Mouse (Mus musculus) gastrocnemius, adult 18-20 months (tissue): ENCODE results near the gene Tmem132b. TPM values are rescaled to one million over a fixed set of nuclear protein-coding genes. Genes with fewer than 3 reads are reported as not detected.

Source experiments
- DNase-seq: peaks from one replicate; pipeline ENCODE4 v3.0.0; 2021; ENCODE audit warnings: low spot score
- total RNA-seq, 2 experiments: library from RNA; stranded (reverse); gene quantifications; 2 replicates each; pipeline ENCODE4 v1.2.3; 2021

The Tmem132b gene
- total RNA-seq, 2 experiments from 2014 or later: 1.7 to 5.7 TPM

DNA sequence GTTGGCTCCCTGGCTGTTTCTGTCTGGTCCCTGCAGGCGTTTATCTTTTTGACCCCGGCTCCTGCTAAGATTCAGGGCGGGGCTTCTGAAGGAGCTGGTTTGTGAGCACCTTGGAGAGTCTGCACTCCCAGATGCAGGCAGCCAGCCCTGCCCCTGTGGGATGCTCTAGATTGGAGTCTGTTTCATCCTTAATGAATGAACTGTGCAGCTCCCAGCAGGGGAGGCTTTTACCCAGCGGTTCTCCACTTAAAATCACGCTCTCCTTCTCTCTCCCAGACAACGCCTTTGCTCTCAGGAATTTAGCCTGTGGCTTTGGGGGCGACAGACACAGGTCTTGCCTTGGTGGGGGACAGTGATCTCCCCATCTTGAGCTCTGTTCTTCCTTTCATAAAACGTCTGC is 43.3 kb downstream of the Tmem132b start:
- DNase-seq: no peak

DNA sequence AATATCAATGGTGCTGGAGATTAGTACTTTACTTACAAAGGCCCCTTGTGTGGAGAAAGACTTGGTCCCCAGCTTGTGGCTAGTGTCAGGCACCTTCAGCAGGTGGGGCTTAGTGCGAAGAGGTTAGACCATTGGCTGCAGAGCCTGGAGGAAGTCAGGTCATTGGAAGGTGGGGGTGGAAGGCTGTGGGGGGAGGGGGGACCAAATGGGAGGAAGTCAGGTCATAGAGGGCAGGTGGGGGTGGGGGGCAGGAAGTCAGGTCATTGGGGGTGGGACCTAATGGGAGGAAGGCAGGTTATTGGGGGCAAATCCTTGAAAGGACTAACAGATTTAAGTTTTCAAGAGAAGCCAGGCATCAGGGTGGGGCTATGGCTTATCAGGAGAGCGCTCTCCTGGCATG is 44.3 kb downstream of the Tmem132b start:
- no peak for DNase-seq

DNA sequence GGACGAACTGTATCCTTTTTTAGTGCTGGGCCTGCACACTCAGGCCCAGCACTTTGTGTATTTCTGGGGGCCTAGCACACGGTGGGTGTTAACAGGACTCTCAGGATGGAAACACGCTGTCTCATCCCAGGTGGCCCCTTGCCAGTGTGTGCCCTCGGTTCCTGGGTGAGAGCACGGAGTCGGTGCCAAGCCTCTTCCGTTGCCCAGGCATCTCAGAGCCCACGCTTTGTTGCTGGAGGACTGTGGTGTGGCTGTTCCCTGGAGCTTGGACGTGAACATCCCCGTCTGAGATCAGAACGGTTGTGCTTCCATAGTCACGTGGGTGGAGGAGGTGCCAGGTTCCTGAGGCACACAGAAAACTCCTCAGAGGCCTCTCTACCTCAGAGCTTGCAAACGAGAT is 47.1 kb downstream of the Tmem132b start:
- no peak for DNase-seq

DNA sequence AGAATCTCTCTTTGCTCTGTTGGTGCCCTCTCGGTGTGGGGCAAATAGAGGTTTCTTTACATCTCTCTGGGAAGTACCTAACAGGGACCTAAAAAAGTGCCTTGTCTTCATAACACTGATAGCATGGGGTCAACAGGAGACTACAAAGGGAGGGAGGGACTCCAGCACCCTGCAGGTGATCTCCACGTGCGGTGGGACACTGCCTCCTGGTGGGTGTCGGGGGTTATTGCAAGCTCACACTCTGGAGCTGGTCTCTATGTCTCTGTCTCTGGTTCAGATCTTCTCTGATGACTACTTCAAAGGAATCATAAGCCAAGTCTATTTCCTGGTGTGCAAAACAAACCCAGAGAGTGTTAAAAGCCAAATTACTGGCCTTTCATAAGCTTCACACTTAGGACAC is 47.6 kb downstream of the Tmem132b start:
- DNase-seq: peak; percentile 27

DNA sequence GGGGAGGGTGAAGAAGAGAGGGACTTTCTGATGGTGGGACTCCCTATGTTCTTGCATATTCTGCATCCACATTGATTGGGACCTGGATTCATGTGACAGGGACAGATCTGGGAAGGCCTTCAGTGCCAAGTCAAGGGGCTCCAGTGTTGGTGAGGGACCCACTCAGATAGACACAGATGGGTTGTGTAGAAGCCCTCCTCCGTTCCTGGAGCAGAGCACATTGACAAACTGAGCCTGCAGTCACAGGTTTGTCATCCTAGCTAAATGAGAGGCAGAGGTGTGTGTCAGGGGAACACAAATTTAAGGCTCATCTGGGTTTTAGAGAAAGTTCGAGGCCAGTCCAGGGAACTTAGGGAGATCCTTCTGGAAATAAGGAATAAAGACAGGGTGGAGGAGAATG is 51.7 kb downstream of the Tmem132b start:
- no peak for DNase-seq

DNA sequence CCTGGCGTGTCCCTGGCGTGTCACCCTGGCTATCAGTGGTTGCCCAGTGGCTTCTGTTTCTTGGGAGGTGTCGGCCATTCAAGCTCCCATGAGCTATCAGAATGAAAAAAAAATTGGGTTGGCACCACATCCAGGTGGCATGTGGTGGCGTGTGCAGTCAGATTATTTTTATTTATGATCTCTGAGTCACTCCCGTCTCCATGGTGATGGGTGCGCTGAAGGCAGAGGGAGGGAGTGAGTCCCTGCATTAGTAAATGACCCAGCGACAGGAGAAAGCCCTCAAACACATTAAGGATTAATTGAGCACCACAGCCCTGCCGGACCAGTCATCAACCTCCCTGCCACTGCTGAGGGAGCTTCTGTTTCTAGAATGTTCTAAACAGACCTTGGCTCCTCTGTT is 52.3 kb downstream of the Tmem132b start:
- DNase-seq: no peak

DNA sequence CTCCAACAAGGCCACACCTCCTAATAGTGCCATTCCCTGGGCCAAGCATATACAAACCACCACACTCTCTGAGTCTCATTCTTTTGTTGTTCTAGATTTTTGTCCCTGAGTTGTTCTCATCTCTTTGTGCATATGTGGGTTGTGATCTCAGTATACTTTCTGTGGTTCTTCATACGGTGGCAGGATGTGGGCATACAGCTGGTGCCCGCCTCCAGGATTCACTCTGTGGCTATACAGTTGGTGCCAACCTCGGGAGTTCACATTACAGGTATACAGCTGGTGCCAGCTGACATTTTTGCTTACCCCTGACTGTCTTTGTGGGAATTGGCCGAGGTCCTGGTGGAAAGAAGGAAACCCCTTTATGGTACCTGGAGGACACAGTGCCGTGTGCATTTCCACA is 53.6 kb downstream of the Tmem132b start:
- DNase-seq: no peak

DNA sequence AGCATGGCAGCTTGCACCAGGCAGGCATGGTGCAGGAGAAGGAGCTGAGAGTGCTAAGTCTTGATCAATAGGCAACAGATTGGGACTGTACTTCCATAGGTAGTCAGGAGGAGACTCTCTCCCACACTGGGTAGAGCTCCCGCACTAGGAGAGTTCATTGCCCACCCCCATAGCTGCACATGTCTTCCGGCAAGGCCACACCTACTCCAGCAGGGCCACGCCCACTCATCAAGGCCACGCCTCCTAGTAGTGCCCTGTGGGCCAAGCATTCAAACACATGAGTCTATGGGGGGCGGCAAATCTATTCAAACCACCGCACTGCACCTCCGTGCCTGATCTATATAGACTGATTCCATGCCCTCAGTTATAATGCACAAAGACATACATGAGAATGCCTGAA is 56.6 kb downstream of the Tmem132b start:
- no peak for DNase-seq

DNA sequence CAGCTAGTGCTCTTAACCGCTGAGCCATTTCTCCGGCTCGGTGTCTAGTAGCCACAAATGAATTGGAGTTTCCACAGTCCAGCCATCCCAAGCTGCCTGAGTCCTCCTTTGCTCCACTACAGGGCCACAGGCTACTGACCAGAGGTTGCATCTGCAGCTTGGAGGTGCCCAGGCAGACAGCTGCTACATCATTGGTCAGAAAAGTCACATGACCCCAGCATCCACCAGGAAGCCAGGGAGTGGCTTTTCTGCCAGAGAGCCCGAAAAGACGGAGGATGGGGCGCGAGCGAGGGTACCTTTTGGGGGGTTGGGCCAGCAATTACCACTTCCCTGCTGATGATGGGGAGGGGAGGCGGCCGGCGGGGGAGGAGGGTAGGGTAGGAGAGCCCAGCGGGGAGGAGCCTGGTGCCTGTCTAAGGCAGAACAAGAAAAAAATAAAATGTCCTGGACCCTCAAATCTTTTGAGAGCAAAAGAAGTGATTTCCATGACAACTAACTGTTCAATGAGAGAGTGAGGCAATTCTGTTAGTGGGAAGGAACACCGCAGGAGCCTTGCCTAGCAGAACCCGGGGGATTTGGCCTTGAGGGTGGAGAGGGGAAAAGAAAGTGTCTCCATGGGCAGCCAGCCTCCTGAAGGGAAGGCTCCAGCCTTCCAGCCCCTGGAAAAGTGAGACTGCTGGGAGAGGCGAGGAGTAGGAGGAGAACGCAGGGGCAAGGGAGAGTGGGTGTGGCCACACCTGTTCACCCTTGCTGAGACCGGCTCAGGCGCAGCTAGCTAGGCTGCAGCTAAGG is 57.5 kb downstream of the Tmem132b start:
- DNase-seq: peak; percentile 14

DNA sequence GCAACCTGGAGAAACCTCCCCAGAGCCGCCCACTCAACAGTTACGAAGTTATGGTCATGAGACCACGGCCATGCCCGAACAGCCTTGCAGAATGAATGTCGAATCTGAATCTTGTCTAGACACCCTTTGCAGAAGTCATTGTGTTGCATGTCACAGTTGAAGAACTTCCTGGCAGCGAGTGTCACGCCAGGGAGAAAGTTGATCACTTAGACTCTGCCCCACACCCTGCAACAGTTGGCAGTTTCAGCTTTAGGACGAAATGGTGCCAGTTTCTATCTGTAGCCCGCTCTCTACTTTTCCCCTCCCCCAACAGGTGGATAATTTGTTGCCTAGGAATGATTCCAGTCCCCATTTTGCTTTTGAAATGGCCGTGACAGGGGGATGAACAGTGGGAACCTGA is 66.5 kb downstream of the Tmem132b start:
- DNase-seq: no peak

DNA sequence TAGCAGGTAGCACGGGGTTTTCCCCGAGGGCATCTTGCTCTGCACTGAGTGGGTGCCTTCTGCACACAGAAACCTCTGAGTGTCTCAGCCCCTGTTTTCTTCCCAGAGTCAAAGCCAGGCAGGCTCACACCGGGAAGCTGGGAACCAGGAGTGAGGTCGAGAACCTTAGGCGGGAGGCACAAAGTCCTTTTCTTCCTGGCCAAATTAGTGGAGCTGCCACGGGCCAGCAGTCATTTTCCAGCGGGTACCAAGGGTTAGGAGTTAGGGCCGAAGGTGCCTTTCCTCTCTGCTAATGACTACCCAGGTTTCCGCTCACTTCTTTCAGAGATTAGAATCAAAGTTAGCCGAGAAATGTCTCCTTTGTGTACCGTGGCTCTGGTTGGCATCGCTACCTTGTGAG is 75.6 kb downstream of the Tmem132b start:
- no peak for DNase-seq

DNA sequence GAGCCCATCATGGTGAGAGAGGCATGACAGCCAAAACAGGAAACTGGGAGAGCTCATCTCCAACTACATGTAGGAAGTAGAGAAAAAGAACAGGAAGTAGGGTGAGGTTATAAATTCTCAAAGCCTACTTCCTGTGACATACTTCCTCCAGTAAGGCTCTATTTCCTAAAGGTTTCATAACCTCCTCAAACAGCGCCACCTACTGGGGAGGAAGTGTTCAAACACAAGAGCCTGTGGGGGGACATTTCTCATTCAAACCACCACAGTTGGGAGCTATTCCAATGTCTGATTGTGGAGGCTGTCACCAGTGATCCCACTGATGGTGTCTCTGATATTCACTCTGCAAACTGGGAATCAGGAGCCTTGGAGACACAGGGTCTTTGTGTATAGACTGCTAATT is 78.4 kb downstream of the Tmem132b start:
- no peak for DNase-seq

DNA sequence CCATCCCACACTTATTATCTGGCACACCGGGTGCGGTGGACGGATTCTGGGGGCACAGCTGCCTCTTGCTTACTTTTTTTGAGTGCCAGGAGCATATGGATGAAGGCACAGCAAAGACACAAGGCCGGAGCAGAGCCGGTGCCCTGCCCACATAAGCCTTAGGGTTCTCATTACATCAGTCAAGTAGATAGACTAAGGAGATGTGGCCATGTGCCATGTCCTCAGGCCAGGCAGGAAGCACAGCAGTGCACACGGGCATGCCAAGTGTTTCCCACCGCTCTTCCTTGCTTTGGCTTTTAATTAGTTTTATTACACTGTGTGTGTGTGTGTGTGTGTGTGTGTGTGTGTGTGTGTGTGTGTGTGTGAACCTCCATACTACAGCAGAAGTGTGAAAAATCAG is 80.9 kb downstream of the Tmem132b start:
- DNase-seq: no peak

DNA sequence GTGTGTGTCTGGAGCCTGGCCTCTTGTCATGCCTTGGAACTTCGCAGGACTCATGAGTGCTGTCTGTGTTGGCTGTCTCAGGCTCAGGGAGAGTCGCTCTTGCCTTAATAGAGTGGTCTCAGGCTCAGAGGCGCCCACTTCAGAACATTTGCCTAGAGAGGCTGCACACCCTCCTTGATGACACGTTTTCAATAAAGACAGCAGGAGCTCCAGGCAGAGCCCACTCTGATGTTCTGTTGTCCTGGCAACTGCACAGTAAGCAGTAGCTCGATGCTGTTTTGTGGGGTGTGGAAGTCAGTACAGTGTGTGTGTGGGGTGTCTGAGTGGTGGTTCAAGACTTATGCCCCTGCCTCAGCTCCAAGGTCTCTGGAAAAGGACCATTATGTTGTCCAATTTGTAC is 81.6 kb downstream of the Tmem132b start:
- no peak for DNase-seq

DNA sequence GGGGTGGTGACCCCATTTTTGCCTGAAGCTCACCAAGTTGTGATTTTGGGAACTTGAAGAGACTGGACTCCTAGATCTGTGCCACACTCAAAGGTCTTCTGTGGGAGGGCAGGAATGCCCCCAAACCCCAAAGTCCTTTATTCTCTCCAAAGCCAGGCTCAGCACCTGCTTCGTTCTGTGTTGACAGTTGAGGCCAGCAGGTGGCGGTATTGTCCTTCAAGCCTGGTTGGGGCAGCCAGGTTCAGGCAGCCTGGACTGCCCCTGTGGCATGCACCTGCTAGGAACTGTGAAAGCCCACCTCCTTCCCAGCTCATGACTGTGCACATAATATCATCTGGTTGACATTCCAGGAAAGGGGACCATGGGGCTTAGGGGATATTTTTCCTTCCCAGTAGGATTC is 82.8 kb downstream of the Tmem132b start:
- no peak for DNase-seq

DNA sequence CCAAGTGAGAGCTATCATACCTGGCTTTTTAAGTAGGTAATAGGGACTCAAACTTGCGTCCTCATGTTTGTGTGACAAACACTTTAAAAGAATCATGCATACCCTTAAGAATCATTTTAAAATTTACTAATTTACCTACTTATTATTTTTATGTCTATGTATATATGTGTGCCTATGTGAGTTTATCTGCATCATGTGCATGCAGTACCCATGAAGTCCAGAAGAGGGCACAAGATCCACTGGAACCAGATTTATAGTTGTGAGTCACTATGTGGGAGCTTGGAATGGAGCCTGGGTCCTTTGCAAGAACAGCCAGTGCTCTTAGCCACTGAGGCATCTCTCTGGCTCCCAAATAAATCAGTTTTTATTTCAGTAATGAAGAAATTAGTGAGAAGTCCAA is 85.5 kb downstream of the Tmem132b start:
- DNase-seq: no peak

DNA sequence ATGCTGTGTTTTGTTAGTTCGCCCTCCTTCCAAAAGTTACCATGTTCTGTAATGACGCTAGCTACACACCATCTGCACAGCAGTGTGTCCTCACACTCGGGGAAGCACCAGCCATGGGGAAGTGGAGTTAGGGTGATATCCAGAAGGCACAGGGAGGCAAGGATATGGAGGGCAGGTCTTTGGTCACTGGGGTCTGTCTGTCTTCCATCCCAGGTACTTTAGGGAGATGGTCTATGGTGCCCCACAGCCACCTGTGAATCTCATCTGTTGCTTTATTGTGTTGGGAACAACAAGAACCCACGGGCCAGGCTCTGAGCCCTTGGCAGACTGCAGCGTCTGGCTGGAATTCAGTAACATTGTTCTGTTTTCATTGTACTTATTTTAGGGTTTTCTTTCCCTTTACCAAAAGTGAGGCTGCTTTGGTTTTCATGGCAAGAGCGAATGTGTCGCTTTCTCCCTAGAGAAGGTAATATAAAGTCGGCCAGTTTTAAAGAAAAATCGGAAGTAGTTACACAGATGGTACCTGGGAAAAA is 96.3 kb downstream of the Tmem132b start:
- DNase-seq: no peak

DNA sequence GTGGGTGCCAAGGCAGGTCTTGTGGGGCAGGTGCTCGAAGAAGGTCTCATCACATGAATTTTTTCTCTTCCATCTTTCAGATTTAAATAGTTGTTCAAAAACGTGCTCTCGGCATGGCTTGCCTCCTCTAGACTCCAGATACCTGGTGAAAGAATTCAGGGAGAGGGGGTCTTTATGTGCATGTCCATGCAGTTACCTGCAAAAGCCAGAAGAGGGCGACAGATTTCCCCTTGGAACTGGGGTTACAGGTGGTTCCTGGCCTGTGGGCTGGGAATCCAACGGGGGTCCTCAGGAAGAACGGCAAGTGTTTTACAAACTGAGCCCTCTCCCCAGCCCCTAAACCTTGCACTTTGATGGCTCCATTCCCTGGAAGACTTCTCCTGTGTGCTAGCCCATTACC is 103.1 kb downstream of the Tmem132b start:
- no peak for DNase-seq

DNA sequence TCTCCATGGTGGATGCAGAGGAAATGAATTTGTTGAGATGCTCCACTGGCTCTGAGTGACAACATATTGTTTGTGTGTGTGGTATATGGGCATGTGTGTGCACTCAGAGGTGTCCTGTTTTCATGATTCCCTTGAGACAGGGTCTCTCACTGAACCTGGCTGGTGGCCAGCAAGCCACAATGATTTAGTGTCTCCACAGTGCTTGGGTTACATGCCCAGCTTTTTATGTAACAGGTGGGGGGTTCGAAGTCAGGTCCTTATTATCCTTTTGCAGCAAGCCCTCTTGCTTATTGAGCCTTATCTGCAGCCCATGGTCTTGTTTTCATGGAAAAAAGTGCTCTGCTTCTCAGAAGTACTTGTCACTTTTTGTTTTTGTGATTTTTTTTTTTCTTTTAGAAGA is 109.4 kb downstream of the Tmem132b start:
- DNase-seq: no peak

DNA sequence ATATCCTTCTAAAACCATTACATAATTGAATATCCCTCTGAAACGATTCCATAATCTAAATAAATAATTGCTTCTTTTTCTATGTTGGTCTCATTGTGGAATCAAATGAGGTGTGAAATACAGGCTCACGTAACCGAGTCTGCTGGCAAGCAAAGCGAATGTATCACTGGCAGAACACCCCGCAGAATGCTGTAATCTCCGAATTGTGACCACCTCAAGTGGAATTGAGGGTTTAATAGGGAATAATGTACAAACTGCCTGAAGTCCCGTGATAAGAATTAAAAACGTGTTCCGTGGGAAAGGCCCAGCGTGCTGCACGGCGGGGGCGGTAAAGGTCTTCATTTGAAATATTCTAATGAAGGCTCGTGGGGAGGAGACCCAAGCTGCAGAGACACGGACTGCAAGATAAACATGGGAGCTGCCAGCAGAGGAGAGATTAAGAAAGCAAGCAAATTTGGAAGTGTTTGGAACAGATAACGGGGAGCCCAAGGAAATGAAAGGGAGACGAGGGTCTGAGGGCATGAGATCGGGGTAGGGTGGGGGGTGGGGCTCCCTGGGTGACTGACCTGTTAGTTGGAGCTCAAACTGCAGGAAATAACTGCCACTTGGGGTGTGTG is 110.1 kb downstream of the Tmem132b start:
- no peak for DNase-seq

DNA sequence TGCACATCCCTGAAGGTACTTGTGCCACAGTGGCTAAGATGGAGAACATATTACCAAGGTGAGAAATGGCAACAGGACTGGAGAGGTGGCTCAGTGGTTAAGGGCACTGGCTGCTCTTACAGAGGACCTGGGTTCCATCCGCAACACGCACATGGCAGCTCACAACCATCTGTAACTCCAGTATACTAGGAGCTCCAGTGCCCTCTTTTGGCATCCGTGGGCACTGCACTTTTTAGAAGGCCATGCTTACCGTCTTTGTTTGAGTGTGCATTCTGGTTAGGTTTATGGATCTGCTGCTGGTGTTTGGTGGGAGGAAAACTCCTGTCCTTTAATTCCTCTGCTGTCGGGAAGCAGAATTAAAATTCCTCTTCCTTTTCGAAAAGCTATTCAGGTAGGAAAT is 116.7 kb downstream of the Tmem132b start:
- DNase-seq: no peak

DNA sequence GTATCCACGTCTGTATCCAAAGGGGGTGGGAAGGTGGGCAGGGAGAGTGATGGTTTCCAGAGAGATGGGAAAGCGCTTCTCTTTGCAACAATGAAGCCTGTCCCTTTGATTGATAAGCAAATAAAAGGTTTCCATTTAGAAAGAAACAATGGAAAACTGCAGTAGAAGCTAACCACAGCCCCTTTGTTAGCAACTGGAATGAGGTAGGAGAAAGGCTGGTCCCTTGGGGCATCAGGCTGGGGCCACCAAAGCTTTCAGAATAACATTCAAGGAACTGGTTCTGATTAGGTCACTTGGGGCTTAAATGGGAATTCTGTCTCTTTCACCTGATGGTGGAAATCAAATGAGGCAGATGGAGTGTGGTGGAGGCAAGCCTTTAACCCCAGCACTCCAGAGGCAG is 118.4 kb downstream of the Tmem132b start:
- DNase-seq: no peak

DNA sequence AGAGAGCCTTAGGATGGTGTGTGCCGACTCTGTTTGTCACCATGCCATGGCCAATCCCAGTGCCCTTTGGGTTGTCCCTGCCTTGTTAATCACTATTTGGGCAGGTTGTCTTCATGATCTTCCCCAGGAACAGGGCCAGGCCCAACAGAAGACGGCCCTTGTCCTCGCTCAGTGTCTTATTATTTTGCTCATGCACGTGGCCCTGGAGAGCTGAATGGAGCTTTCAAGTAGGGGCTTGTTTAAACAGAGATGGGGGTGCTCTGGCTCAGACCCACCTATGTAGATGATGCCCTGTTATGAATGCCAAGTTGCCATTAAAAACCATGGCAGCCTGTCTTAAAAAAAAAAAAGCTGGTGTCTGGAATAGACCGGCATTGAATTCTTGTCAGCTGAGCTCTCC is 126.5 kb downstream of the Tmem132b start:
- no peak for DNase-seq
